ENCODE assay signal across 13 mouse cellular contexts in genomic region chr6:72769343-72769742, GRCm38 (mm10). TPM values are rescaled to one million over a fixed set of nuclear protein-coding genes. Genes with fewer than 3 reads are reported as not detected.
DNase-seq lines count a peak whose midpoint lies in the region; ATAC-seq and TF ChIP-seq lines count a peak whose summit lies in the region.
"Had no signal": no experiment of that assay in that cellular context is flagged by ENCODE, and none has a peak within 500 bp of the region (broad histone marks: within the 10 kb centered on the region; RNA-seq: fewer than 3 reads in every experiment).

No protein-coding gene starts in this region.

- H3K4me2 ChIP-seq in kidney, postnatal 0 days (ENCODE audit: low read length) = peak overlapping the region; percentile 13; the same call in 1 of the 2 replicates
- H3K4me2 ChIP-seq in limb, embryonic 15.5 days = peak overlapping the region; percentile 21; the same call in 1 of the 2 replicates

- no peak overlapping the region for H3K4me3 ChIP-seq in heart, adult 2 months
- H3K4me3 ChIP-seq in kidney, postnatal 0 days (replicated peaks; ENCODE audit: low read depth, low read length) = no peak overlapping the region
- no peak overlapping the region for H3K4me3 ChIP-seq in embryonic fibroblast, embryonic 13.5 days (ENCODE audit: insufficient read depth, low read length)
- H3K4me3 ChIP-seq in limb, embryonic 15.5 days = no peak overlapping the region
- H3K4me3 ChIP-seq: hindbrain, embryonic 10.5 days; myocyte had no signal

- peak overlapping the region; percentile 7; the same call in 1 of the 2 replicates for H3K27ac ChIP-seq in heart, adult 2 months
- peak overlapping the region; percentile 34 for H3K27ac ChIP-seq in kidney, postnatal 0 days
- peak overlapping the region; percentile 44; the same call in 1 of the 2 replicates for H3K27ac ChIP-seq in embryonic fibroblast, embryonic 13.5 days (ENCODE audit: insufficient read depth, low read length)
- peak overlapping the region; percentile 87 for H3K27ac ChIP-seq in limb, embryonic 15.5 days

- H3K79me2 ChIP-seq in heart, adult 2 months (replicated peaks; ENCODE audit: control insufficient read depth, insufficient read depth, low read length) = 0 out of 2 replicates have a peak, but pooled peaks cover 2% of the 10 kb centered on the region

- 57% methylated on average over 13 of the region's 13 CpGs for WGBS in heart, adult 2 months
- 67% methylated on average over 13 of the region's 13 CpGs for WGBS in kidney, postnatal 0 days
- 39% methylated on average over 13 of the region's 13 CpGs for WGBS in limb, embryonic 15.5 days

- no peak for TF ChIP-seq EP300 in heart, adult 2 months (IDR thresholded peaks at IDR 0.05; ENCODE audit: insufficient read depth, low read depth, low read length)

- ATAC-seq in kidney, postnatal 0 days (replicated peaks; ENCODE audit: low FRiP score, low read depth) = no peak
- no peak for ATAC-seq in limb, embryonic 15.5 days (ENCODE audit: insufficient number of reproducible peaks, low FRiP score, low TSS enrichment, low read depth)

- H3K9ac ChIP-seq in heart, adult 2 months (ENCODE audit: low read depth, low read length) = no peak overlapping the region
- no peak overlapping the region for H3K9ac ChIP-seq in kidney, postnatal 0 days (ENCODE audit: low read depth, low read length)
- H3K9ac ChIP-seq in limb, embryonic 15.5 days = no peak overlapping the region

- no peak for TF ChIP-seq POLR2A in heart, adult 2 months (IDR thresholded peaks at IDR 0.05; ENCODE audit: insufficient read depth, low read depth, low read length)
- no peak for TF ChIP-seq POLR2A in embryonic fibroblast, embryonic 13.5 days (IDR thresholded peaks at IDR 0.05; ENCODE audit: low read depth, low read length)

- peaks cover 4% of the 10 kb centered on the region for H3K4me1 ChIP-seq in heart, adult 2 months (ENCODE audit: control insufficient read depth, insufficient read depth, low read length)
- peaks cover 19% of the 10 kb centered on the region for H3K4me1 ChIP-seq in kidney, postnatal 0 days (replicated peaks; ENCODE audit: insufficient read depth, low read length)
- no peaks in the 10 kb centered on the region; the same call in 1 of the 2 replicates for H3K4me1 ChIP-seq in embryonic fibroblast, embryonic 13.5 days (ENCODE audit: control insufficient read depth, insufficient read depth, low read length)
- H3K4me1 ChIP-seq in limb, embryonic 15.5 days = peaks cover 58% of the 10 kb centered on the region

- no peaks in the 10 kb centered on the region; the same call in 1 of the 2 replicates for H3K36me3 ChIP-seq in heart, adult 2 months (ENCODE audit: control insufficient read depth, insufficient read depth, low read length)
- H3K36me3 ChIP-seq in kidney, postnatal 0 days (ENCODE audit: insufficient read depth, low read length) = no peaks in the 10 kb centered on the region
- H3K36me3 ChIP-seq in limb, embryonic 15.5 days = peaks cover 14% of the 10 kb centered on the region
- H3K36me3 ChIP-seq: G1E had no signal

- no peak for DNase-seq in heart, adult 2 months
- no peak for DNase-seq in heart, postnatal 36 days
- no peak for DNase-seq in kidney, postnatal 0 days (ENCODE audit: low spot score)
- no peak for DNase-seq in kidney, postnatal 14 days
- no peak for DNase-seq in frontal cortex, postnatal 14 days (ENCODE audit: low spot score in 2 of 2)
- DNase-seq in urinary bladder, postnatal 25 days (ENCODE audit: low spot score) = no peak
- DNase-seq: cerebellum, adult 9-10 months; thymus, adult 2 months had no signal

- TF ChIP-seq CTCF in heart, adult 2 months (IDR thresholded peaks at IDR 0.05) = no peak
- TF ChIP-seq CTCF in kidney, postnatal 0 days (IDR thresholded peaks at IDR 0.05; ENCODE audit: low read depth) = no peak
- TF ChIP-seq CTCF in embryonic fibroblast, embryonic 13.5 days (IDR thresholded peaks at IDR 0.05; ENCODE audit: borderline replicate concordance, insufficient read depth, low read length) = no peak

- intact Hi-C loops in heart, adult 2 months (cut with DNase I) = no loop called here
- intact Hi-C loops in heart, postnatal 36 days (cut with DNase I) = no loop called here

- no peaks in the 10 kb centered on the region for H3K9me3 ChIP-seq in kidney, postnatal 0 days (replicated peaks; ENCODE audit: low read length)
- no peaks in the 10 kb centered on the region for H3K9me3 ChIP-seq in limb, embryonic 15.5 days
- H3K9me3 ChIP-seq: G1E; hindbrain, embryonic 10.5 days had no signal

- H3K27me3 ChIP-seq in heart, adult 2 months (ENCODE audit: control insufficient read depth, insufficient read depth, low read length) = no peaks in the 10 kb centered on the region
- H3K27me3 ChIP-seq in kidney, postnatal 0 days (ENCODE audit: insufficient read depth, low read length) = no peaks in the 10 kb centered on the region
- H3K27me3 ChIP-seq in limb, embryonic 15.5 days = no peaks in the 10 kb centered on the region

RNA-seq across cellular contexts. Expression of gene Tcf7l1, which starts 19.7 kb away (rescaled TPM):
- total RNA-seq in heart, adult 2 months (2021) = 10 to 100 TPM in 1 of 2 experiments, 1 to 10 TPM in 1; 8.8 to 10.0 TPM
- polyA plus RNA-seq in heart, adult 2 months (2012; rRNA removed) = 10.6 and 17.7 TPM in 2 replicates
- 10 to 100 TPM; 10.5 to 11.9 TPM for total RNA-seq in heart, postnatal 36 days (2021)
- 23.8 and 25.0 TPM in 2 replicates for polyA plus RNA-seq in kidney, postnatal 0 days (2015; fragmentation: Nextera tagmentation; extraction: Ambion mirVana)
- 34.0 and 54.0 TPM in 2 replicates for polyA plus RNA-seq in embryonic fibroblast, embryonic 13.5 days (2011; ENCODE audit: insufficient read length, low read depth, missing spikeins)
- 34.8 and 39.0 TPM in 2 replicates for polyA plus RNA-seq in limb, embryonic 15.5 days (2015; fragmentation: Nextera tagmentation; extraction: Ambion mirVana)
- polyA plus RNA-seq: G1E had no signal

Comparison
In these comparisons a context has a peak if more than half of its experiments do, and no peak if none do; other contexts are left out.
1. H3K27ac ChIP-seq: peak in every context shown above with its lines; median percentile 87 in limb, embryonic 15.5 days; 44 in embryonic fibroblast, embryonic 13.5 days; 34 in kidney, postnatal 0 days; 7 in heart, adult 2 months.